Mouse (Mus musculus) thymus, postnatal 36 days (tissue): ENCODE measurements around the gene Sebox.
"Not testable (repeated sequence)": the region's sequence is repeated elsewhere in the genome, so short reads cannot be mapped to it uniquely, and the experiment has no call there.

Source experiments
- DNase-seq, 2 experiments: peaks; one replicate each; pipeline ENCODE4 v3.0.0; 2022; ENCODE audit warnings: mixed read lengths in 2 of 2

The Sebox gene

GRCm38 (mm10) chr11:78497544-78498522 is 5.4 kb upstream of the Sebox start, which contains the start of gene Sarm1:
Gene Sarm1, minus strand, starts transcription at chr11:78497754.
- DNase-seq = peak; percentile 99

- no peak for DNase-seq
Observed at GRCm38 (mm10) chr11:78499004-78499403, 4.2 kb upstream of the Sebox start, which contains the start of gene Vtn. Gene Vtn, plus strand, starts transcription at chr11:78499091.

GRCm38 (mm10) chr11:78499543-78499942 is 3.7 kb upstream of the Sebox start:
- DNase-seq = no peak

- DNase-seq = no peak
Observed at GRCm38 (mm10) chr11:78500623-78501202, 2.5 kb upstream of the Sebox start.

GRCm38 (mm10) chr11:78501529-78501928 is 1.7 kb upstream of the Sebox start:
- DNase-seq = no peak

- no peak for DNase-seq
Observed at GRCm38 (mm10) chr11:78505430-78505829, 2.2 kb downstream of the Sebox start.

GRCm38 (mm10) chr11:78509148-78509547 is 5.9 kb downstream of the Sebox start:
- DNase-seq = no peak

- peak; percentile 88 to 90 for DNase-seq
Observed at GRCm38 (mm10) chr11:78512025-78512957, 9.0 kb downstream of the Sebox start, which contains the start of the genes Tmem199 and Poldip2. Gene Tmem199, minus strand, starts transcription at chr11:78512172. Gene Poldip2, plus strand, starts transcription at chr11:78512193.

GRCm38 (mm10) chr11:78513106-78513790 is 10.0 kb downstream of the Sebox start:
- DNase-seq = no peak

- no peak for DNase-seq
Observed at GRCm38 (mm10) chr11:78515549-78516325, 12.5 kb downstream of the Sebox start.

GRCm38 (mm10) chr11:78518931-78519330 is 15.7 kb downstream of the Sebox start:
- DNase-seq = no peak

- no peak for DNase-seq
Observed at GRCm38 (mm10) chr11:78521880-78522279, 18.6 kb downstream of the Sebox start.

GRCm38 (mm10) chr11:78522481-78522997 is 19.3 kb downstream of the Sebox start:
- no peak for DNase-seq

- no peak for DNase-seq
Observed at GRCm38 (mm10) chr11:78523241-78523955, 20.2 kb downstream of the Sebox start.

GRCm38 (mm10) chr11:78524838-78525237 is 21.6 kb downstream of the Sebox start:
- DNase-seq = no peak

- DNase-seq = no peak
Observed at GRCm38 (mm10) chr11:78528714-78529113, 25.5 kb downstream of the Sebox start.

- no peak for DNase-seq
Observed at GRCm38 (mm10) chr11:78530001-78530400, 26.8 kb downstream of the Sebox start.

GRCm38 (mm10) chr11:78531046-78531445 is 27.8 kb downstream of the Sebox start:
- no peak for DNase-seq

GRCm38 (mm10) chr11:78531515-78531914 is 28.3 kb downstream of the Sebox start:
- DNase-seq = not testable (repeated sequence)

GRCm38 (mm10) chr11:78534516-78534915 is 31.3 kb downstream of the Sebox start:
- no peak for DNase-seq
